Mouse (Mus musculus) limb, embryonic 13.5 days (tissue): ENCODE measurements around the gene Ifitm6. TPM values are rescaled to one million over a fixed set of nuclear protein-coding genes. Genes with fewer than 3 reads are reported as not detected.
"Not testable (repeated sequence)": the region's sequence is repeated elsewhere in the genome, so short reads cannot be mapped to it uniquely, and the experiment has no call there.

ENCODE experiments used
- ATAC-seq: fragments of 200-750 bp; cut with Nextera tagmentation; 2 replicates; pipeline ENCODE4 v1.8.0; 2017; ENCODE audit warnings: low read depth, moderate number of reproducible peaks, moderate TSS enrichment; ENCODE audit not compliant: low FRiP score
- H3K27ac ChIP-seq: fragments of 300-500 bp; sonication (generic); 2 replicates; pipeline ENCODE4 v1.5.1; 2015; ENCODE audit warnings: inconsistent platforms, mild to moderate bottlenecking, moderate library complexity
- H3K27me3 ChIP-seq: fragments of 300-500 bp; sonication (generic); 2 replicates; pipeline ENCODE4 v1.6.1; 2015; ENCODE audit warnings: mild to moderate bottlenecking, inconsistent platforms
- H3K36me3 ChIP-seq: fragments of 300-500 bp; sonication (generic); 2 replicates; pipeline ENCODE4 v1.6.1; 2015; ENCODE audit warnings: inconsistent platforms, mild to moderate bottlenecking, moderate library complexity
- H3K4me1 ChIP-seq: fragments of 300-500 bp; sonication (generic); 2 replicates; pipeline ENCODE4 v1.6.1; 2015; ENCODE audit warnings: inconsistent platforms
- H3K4me2 ChIP-seq: fragments of 300-500 bp; sonication (generic); replicated peaks from 2 replicates; pipeline ENCODE4 v1.6.1; 2015; ENCODE audit warnings: inconsistent platforms, mild to moderate bottlenecking, moderate library complexity
- H3K4me3 ChIP-seq: fragments of 300-500 bp; sonication (generic); 2 replicates; pipeline ENCODE4 v1.5.1; 2015; ENCODE audit warnings: moderate library complexity, mild to moderate bottlenecking, inconsistent platforms
- H3K9ac ChIP-seq: fragments of 300-500 bp; sonication (generic); 2 replicates; pipeline ENCODE4 v1.6.1; 2015; ENCODE audit warnings: mild to moderate bottlenecking, inconsistent platforms
- H3K9me3 ChIP-seq: fragments of 300-500 bp; sonication (generic); 2 replicates; pipeline ENCODE4 v1.6.1; 2016; ENCODE audit warnings: inconsistent platforms
- WGBS: fragments of 180-500 bp; shearing (Covaris S2); methylation state at CpG from one replicate; pipeline ENCODE4 v1.1.7; 2015; 5-methylcytosine and 5-hydroxymethylcytosine counted together
- polyA plus RNA-seq: library from polyadenylated mRNA; unstranded; fragments of >200 nt; fragmentation: Nextera tagmentation; extraction: Ambion mirVana; gene quantifications from 2 replicates; pipeline ENCODE4 v1.2.1, GENCODE M21; 2015

The Ifitm6 gene
- polyA plus RNA-seq = 0.31 TPM in 1 of 2 replicates, not detected in the other

DNA sequence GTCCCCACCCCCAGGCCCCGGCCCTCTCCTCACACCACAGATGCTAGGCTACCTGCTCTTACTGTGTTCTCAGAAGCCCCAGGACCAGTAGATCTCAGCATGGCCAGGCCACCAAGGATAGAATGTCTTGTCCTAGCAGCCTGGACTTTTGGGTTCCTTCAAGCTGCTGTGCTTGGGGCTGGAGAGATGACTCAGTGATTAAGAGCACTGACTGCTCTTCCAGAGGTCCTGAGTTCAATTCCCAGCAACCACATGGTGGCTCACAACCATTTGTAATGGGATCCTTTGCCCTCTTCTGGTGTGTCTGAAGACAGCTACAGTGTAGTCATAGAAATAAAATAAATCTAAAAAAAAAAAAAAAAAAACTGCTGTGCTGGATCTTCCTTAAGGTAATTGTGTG, at the start of gene Ifitm6:
Gene Ifitm6, minus strand, starts transcription at position 101 of the 400 bp plus-strand sequence.
- not testable (repeated sequence) for H3K27me3 ChIP-seq, H3K27ac ChIP-seq, H3K4me3 ChIP-seq, H3K4me1 ChIP-seq, H3K36me3 ChIP-seq, H3K9me3 ChIP-seq, H3K4me2 ChIP-seq, ATAC-seq, H3K9ac ChIP-seq
- 83% methylated on average over 1 of the region's 1 CpGs for WGBS

DNA sequence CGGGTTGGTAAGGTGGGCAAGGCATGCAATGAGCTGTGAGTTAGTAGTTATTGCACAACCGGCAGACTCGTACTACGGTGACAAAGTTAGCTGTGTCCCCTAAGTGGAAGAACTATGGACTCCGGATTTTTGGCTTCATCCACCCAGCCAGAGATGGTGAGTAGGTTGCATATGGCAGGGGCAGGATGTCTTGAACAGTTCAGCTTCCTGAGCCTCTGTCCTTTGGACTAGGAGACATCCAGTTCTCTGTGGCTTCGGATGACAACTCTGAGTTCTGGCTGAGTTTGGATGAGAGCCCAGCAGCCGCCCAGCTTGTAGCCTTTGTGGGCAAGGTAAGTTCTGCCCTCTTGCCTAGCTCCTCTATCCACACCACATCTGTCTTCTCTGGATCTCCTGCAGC, 46.9 kb upstream of the Ifitm6 start:
- H3K27me3 ChIP-seq = peaks cover 9% of the 10 kb centered on the region
- 94% methylated on average over 7 of the region's 7 CpGs for WGBS
- peaks cover 54% of the 10 kb centered on the region for H3K36me3 ChIP-seq
- H3K9me3 ChIP-seq = no peaks in the 10 kb centered on the region
- H3K9ac ChIP-seq = no peak overlapping the region
- H3K27ac ChIP-seq = no peak overlapping the region
- peaks cover 20% of the 10 kb centered on the region for H3K4me1 ChIP-seq
- no peak for ATAC-seq
- H3K4me2 ChIP-seq = no peak overlapping the region
- H3K4me3 ChIP-seq = no peak overlapping the region

DNA sequence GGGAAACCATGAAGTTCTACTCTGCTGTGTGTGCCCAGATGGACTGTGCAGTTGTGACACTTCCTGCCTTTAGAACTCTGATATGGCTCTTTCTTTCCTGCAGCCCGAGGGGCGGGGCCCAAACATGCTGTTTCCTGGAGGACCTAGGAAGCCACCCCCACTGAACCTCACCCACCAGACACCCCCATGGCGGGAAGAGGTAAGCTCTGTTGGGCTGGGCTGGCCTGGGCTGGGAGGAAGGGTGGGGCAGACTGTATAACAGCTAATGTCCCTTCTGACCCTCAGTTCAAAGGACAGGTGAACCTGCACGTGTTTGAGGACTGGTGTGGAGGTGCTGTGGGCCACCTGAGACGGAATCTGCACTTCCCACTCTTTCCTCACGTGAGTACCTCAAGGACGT, 46.5 kb upstream of the Ifitm6 start:
- H3K4me2 ChIP-seq = no peak overlapping the region
- no peaks in the 10 kb centered on the region for H3K9me3 ChIP-seq
- 0 out of 2 replicates have a peak, but pooled peaks cover 7% of the 10 kb centered on the region for H3K27me3 ChIP-seq
- no peak overlapping the region for H3K4me3 ChIP-seq
- WGBS = 72% methylated on average over 7 of the region's 7 CpGs
- H3K4me1 ChIP-seq = peaks cover 20% of the 10 kb centered on the region
- peaks cover 54% of the 10 kb centered on the region for H3K36me3 ChIP-seq
- ATAC-seq = no peak
- H3K27ac ChIP-seq = no peak overlapping the region
- H3K9ac ChIP-seq = no peak overlapping the region

DNA sequence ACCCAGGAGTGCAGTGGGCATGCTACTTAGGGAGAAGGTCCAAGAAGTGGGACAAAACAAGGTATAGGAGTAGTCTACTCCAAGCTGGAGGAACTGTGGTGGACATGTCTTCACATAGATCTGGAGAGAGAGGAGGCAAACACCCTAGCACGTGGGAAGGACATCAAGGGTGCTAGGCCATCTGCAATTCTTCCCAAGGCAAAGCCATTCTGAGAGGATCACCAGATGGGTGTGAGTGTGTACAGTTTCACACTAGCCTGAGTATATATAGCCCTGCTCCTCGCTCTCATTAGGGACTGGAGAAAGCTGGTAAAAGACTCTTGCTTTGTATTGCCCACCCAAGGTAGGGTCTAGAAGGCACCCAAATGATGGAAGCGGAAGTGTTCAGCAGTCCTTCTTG, 45.6 kb upstream of the Ifitm6 start:
- H3K36me3 ChIP-seq = peaks cover 48% of the 10 kb centered on the region
- H3K27ac ChIP-seq = no peak overlapping the region
- no peak overlapping the region for H3K9ac ChIP-seq
- ATAC-seq = no peak
- H3K4me3 ChIP-seq = no peak overlapping the region
- 0 out of 2 replicates have a peak, but pooled peaks cover 2% of the 10 kb centered on the region for H3K27me3 ChIP-seq
- no peak overlapping the region for H3K4me2 ChIP-seq
- H3K9me3 ChIP-seq = no peaks in the 10 kb centered on the region
- peaks cover 20% of the 10 kb centered on the region for H3K4me1 ChIP-seq
- WGBS = 86% methylated on average over 3 of the region's 3 CpGs

DNA sequence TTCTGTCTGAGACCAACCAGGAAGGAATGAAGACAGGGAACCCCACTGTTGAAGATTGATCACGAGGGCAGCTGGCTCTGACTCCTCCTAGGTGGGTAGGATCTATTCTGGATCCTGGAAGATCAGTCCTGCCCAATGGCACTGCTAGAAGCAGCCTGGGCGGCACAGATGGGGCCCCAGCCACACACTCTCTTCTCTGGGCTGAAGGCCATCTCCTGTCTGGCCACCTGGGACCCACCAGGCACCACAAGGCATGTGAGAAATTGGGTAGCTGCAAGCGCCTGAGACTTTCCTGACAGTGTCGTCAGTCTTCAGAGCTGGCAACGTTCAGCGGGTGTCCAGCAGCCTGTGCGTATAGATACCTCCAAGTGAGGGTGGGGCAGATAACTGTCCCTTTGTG, 44.8 kb upstream of the Ifitm6 start:
- Histone ChIP-seq H3K36me3 (peaks cover 40% of the 10 kb centered on the region), H3K27me3 (no peaks in the 10 kb centered on the region), H3K27ac (no peak overlapping the region), H3K4me1 (peaks cover 20% of the 10 kb centered on the region), H3K4me3 (no peak overlapping the region), H3K4me2 (peak overlapping the region; percentile 93; the same call in 1 of the 2 replicates), H3K9me3 (no peaks in the 10 kb centered on the region), H3K9ac (peak overlapping the region; percentile 91; the same call in 1 of the 2 replicates)
- no peak for ATAC-seq
- WGBS = 87% methylated on average over 7 of the region's 7 CpGs

DNA sequence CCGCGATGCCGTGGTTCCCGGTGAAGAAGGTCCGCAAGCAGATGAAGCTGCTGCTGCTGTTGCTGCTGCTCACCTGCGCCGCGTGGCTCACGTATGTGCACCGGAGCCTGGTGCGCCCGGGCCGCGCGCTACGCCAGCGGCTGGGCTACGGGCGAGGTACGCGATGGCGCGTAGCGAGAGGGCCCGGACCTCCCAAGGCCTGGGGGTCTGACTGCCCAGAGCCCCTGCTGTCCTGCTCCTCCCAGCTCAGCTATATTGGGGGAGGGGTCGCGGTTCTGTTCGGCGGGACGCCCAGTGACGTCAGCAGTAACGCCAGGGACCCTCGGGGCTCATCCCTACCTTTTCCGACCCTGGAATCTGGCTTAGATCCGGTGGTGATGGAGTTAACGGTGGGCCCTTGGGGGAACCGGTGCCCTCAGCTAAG, 43.6 kb upstream of the Ifitm6 start:
- Histone ChIP-seq H3K9me3 (no peaks in the 10 kb centered on the region), H3K4me3 (peak overlapping the region; percentile 77), H3K9ac (peak overlapping the region; percentile 91), H3K27me3 (no peaks in the 10 kb centered on the region), H3K36me3 (peaks cover 30% of the 10 kb centered on the region), H3K4me2 (peak overlapping the region; percentile 93), H3K4me1 (peaks cover 20% of the 10 kb centered on the region), H3K27ac (peak overlapping the region; percentile 22; the same call in 1 of the 2 replicates)
- peak; percentile 55; the same call in 1 of the 2 replicates for ATAC-seq
- under 1% methylated on average over 37 of the region's 37 CpGs for WGBS

DNA sequence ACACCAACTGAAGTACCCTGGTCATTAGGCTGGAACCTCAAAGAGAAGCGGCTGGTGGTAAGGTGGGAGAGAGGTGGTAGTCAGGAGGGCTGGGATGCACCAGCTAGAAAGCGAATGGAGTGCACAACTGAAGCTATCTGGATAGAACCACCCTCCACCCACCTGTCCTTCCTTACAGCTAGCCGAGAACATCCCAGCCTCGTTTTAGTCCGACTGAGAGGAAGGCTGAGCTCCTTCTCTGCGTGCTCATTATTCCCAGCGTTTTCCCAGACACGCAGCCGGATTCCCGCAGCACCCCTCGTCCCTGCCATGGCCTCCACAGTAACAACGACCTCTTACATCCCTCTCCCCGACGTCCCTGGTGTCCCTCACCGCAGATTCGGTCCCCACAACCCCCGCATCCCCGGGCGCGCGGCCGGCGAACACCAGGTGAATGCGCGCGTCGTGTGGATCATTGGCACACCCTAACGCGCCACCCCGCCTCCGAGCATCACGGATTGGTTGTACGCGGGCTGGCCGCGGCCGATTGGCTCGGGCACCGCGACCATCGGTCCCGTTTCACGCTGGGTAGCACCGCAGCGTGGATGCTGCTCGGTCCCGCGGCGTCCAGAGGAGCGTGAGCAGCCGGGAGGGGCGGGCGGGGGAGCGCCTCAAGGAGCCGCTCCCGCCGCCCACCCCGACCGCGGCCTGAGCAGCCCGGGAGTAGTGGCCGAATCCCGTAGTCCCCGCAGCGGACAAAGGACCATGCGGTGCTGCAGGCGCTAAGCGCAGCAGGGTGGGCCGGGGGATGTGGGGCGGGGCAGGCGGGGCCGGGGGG, 42.9 kb upstream of the Ifitm6 start, which contains the start of gene B4galnt4:
Gene B4galnt4, plus strand, starts transcription at position 679 of the 817 bp plus-strand sequence.
- peak; percentile 97 for ATAC-seq
- H3K9me3 ChIP-seq = peaks cover 4% of the 10 kb centered on the region; the same call in 1 of the 2 replicates
- H3K27me3 ChIP-seq = no peaks in the 10 kb centered on the region
- H3K9ac ChIP-seq = peak within 1 kb of the TSS; percentile 91
- H3K27ac ChIP-seq = peak within 1 kb of the TSS; percentile 22; the same call in 1 of the 2 replicates
- WGBS = under 1% methylated on average over 66 of the region's 72 CpGs
- H3K4me3 ChIP-seq = peak within 1 kb of the TSS; percentile 77
- peaks cover 24% of the 10 kb centered on the region for H3K36me3 ChIP-seq
- peak within 1 kb of the TSS; percentile 93 for H3K4me2 ChIP-seq
- H3K4me1 ChIP-seq = peaks cover 20% of the 10 kb centered on the region

DNA sequence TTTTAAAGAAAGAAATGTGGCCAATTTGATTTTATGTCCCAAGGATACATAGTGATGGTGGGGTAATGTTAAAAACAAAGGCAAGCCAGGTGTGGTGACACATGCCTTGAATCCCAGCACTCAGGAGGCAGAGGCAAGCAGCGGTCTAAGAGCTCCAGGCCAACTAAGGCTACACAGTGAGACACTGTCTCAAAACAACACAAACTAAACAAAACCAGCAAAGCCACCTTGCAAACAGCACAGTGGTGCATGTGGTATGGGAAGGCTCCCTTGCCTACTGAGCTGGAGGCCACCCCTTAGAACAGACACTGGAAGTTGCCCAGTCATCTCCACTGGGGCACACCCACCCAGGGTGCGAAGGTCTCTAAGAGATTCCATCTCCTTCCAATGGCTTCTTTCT, 42.2 kb upstream of the Ifitm6 start:
- H3K27ac ChIP-seq = no peak overlapping the region
- H3K9me3 ChIP-seq = peaks cover 6% of the 10 kb centered on the region; the same call in 1 of the 2 replicates
- no peaks in the 10 kb centered on the region for H3K27me3 ChIP-seq
- WGBS = 72% methylated on average over 2 of the region's 2 CpGs
- peaks cover 20% of the 10 kb centered on the region for H3K4me1 ChIP-seq
- H3K4me3 ChIP-seq = peak overlapping the region; percentile 77
- peak overlapping the region; percentile 93 for H3K4me2 ChIP-seq
- H3K36me3 ChIP-seq = peaks cover 17% of the 10 kb centered on the region
- no peak for ATAC-seq
- peak overlapping the region; percentile 91 for H3K9ac ChIP-seq

DNA sequence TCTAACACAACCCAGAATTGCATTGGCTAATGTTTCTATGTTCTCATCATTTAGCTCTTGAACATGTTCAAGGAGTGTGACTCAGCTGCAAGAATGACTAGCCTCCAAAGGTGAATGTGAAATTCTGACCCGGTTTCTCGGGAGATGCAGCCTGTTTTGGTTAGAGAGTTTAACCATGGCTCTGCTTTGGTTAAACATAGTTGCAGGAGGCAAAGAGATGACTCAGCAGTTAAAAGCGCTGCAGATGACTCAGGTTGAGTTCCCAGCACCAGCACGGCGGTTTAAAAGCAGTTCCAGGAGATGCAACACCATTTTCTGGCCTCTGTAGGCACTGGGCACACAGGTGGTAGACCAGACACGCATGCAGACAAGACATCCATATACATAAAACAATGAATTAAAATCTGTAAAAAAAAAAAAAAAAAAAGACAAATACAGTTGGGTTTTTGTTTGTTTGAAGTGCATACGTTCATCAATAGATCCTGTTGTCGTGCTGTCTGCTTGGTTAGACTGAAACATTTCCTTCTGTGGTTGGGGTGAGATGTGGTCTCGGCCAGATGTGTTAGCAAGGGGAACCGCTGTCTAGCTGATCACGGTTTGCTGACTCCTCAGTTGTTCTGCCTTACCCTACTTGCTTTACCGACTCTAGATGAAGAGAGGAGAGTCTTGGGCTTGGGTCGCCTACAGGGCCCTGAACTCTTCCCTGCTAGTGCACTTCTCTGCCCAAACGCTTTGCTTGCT, 41.0 kb upstream of the Ifitm6 start:
- 87% methylated on average over 14 of the region's 14 CpGs for WGBS
- no peak overlapping the region for H3K4me2 ChIP-seq
- no peak overlapping the region for H3K27ac ChIP-seq
- H3K4me1 ChIP-seq = peaks cover 20% of the 10 kb centered on the region
- no peaks in the 10 kb centered on the region for H3K27me3 ChIP-seq
- no peak for ATAC-seq
- H3K4me3 ChIP-seq = no peak overlapping the region
- no peak overlapping the region for H3K9ac ChIP-seq
- peaks cover 5% of the 10 kb centered on the region for H3K36me3 ChIP-seq
- peaks cover 6% of the 10 kb centered on the region; the same call in 1 of the 2 replicates for H3K9me3 ChIP-seq

DNA sequence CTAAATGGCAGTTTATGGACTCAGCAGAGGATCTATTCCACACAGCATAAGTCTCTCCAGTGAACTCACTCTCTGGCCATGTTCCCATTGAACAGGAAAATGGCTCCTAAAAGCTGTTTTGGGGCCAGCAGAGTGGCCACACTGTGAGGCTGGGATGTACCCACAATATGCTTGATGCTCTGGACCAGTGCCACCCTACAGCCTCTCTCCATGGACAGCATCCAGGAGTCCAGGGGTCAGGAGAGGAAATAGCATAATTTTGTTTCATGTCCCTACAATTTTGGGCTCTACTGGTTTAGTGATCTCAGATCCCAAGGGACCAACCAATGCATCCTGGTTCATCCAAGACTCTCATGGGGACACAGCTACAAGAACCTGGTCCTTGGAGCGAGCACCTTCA, 39.8 kb upstream of the Ifitm6 start:
- Histone ChIP-seq H3K4me1 (peaks cover 20% of the 10 kb centered on the region), H3K4me2 (no peak overlapping the region), H3K27ac (no peak overlapping the region), H3K9ac (no peak overlapping the region), H3K9me3 (peaks cover 6% of the 10 kb centered on the region; the same call in 1 of the 2 replicates), H3K4me3 (no peak overlapping the region), H3K27me3 (no peaks in the 10 kb centered on the region), H3K36me3 (no peaks in the 10 kb centered on the region)
- 94% methylated on average over 1 of the region's 1 CpGs for WGBS
- no peak for ATAC-seq

DNA sequence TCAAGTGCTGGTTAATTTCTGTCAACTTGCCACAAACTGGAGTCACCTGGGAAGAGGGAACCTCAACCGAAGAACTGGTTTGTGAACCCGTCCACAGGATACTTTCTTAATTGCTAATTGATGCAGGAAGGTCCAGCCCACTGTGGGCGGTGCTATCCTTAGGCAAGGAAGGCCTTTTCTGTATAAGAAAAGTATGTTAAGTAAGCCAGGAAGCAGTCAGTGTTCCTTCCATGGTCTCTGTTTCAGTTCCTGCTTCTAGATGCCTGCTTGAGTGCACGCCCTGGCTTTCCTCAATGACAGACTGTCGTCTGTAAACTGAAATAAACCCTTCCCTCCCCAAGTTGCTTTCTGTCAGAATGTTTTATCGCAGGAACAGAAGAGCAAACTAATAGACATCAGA, 39.3 kb upstream of the Ifitm6 start:
- no peak overlapping the region for H3K9ac ChIP-seq
- peaks cover 14% of the 10 kb centered on the region for H3K4me1 ChIP-seq
- no peak overlapping the region for H3K4me3 ChIP-seq
- no peaks in the 10 kb centered on the region for H3K27me3 ChIP-seq
- 86% methylated on average over 6 of the region's 6 CpGs for WGBS
- no peak for ATAC-seq
- H3K36me3 ChIP-seq = no peaks in the 10 kb centered on the region
- H3K27ac ChIP-seq = no peak overlapping the region
- peaks cover 6% of the 10 kb centered on the region; the same call in 1 of the 2 replicates for H3K9me3 ChIP-seq
- H3K4me2 ChIP-seq = no peak overlapping the region

DNA sequence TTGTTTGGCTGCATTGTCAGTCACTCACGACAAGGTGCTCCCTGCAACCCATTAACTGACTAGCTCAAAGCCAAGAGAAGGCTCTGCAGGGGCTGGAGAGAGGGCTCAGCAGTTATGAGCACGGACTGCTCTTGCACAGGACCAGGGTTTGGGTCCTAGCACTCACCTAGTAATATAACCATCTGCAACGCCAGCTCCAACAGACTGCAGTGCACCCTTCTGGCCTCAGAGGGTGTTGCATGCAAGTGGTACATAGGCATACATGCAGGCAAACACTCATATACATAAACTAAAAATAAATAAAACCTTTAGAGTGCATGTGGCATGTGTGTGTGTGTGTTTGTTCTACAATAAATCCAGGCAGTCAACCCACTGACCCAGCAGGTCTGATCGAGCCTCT, 38.1 kb upstream of the Ifitm6 start:
- no peak for ATAC-seq
- Histone ChIP-seq H3K4me3 (no peak overlapping the region), H3K4me2 (no peak overlapping the region), H3K36me3 (no peaks in the 10 kb centered on the region), H3K27ac (no peak overlapping the region), H3K27me3 (no peaks in the 10 kb centered on the region), H3K4me1 (peaks cover 7% of the 10 kb centered on the region), H3K9me3 (peaks cover 6% of the 10 kb centered on the region; the same call in 1 of the 2 replicates), H3K9ac (no peak overlapping the region)
- 79% methylated on average over 4 of the region's 4 CpGs for WGBS
